Mouse (Mus musculus): ENCODE data around the gene Glis3. TPM values are rescaled to one million over a fixed set of nuclear protein-coding genes. Genes with fewer than 3 reads are reported as not detected.

Glis3 gene
- polyA plus RNA-seq, 1 experiment, result 31.6 TPM

GRCm38 (mm10) chr19:28557559-28558328 is 122.1 kb downstream of the Glis3 start:
- H3K4me3 ChIP-seq (ENCODE audit: insufficient read depth, low read length), result no peak overlapping the region
- H3K27ac ChIP-seq (ENCODE audit: insufficient read depth, low read length), result peak overlapping the region; percentile 53
- no peak for TF ChIP-seq POLR2A (IDR thresholded peaks at IDR 0.05; ENCODE audit: low read depth, low read length)
- no peak for TF ChIP-seq CTCF (IDR thresholded peaks at IDR 0.05; ENCODE audit: borderline replicate concordance, insufficient read depth, low read length)
- H3K4me1 ChIP-seq (ENCODE audit: control insufficient read depth, insufficient read depth, low read length), result peaks cover 18% of the 10 kb centered on the region

GRCm38 (mm10) chr19:28555181-28555929 is 124.5 kb downstream of the Glis3 start:
- Histone ChIP-seq H3K4me3 (ENCODE audit: insufficient read depth, low read length) (no peak overlapping the region), H3K4me1 (ENCODE audit: control insufficient read depth, insufficient read depth, low read length) (peaks cover 13% of the 10 kb centered on the region), H3K27ac (ENCODE audit: insufficient read depth, low read length) (no peak overlapping the region)
- TF ChIP-seq POLR2A (IDR thresholded peaks at IDR 0.05; ENCODE audit: low read depth, low read length) (no peak), CTCF (IDR thresholded peaks at IDR 0.05; ENCODE audit: borderline replicate concordance, insufficient read depth, low read length) (no peak)

GRCm38 (mm10) chr19:28550611-28551010 is 129.3 kb downstream of the Glis3 start:
- TF ChIP-seq CTCF (IDR thresholded peaks at IDR 0.05; ENCODE audit: borderline replicate concordance, insufficient read depth, low read length), result no peak
- no peak for TF ChIP-seq POLR2A (IDR thresholded peaks at IDR 0.05; ENCODE audit: low read depth, low read length)
- Histone ChIP-seq H3K4me3 (ENCODE audit: insufficient read depth, low read length) (no peak overlapping the region), H3K27ac (ENCODE audit: insufficient read depth, low read length) (no peak overlapping the region), H3K4me1 (ENCODE audit: control insufficient read depth, insufficient read depth, low read length) (no peaks in the 10 kb centered on the region)

GRCm38 (mm10) chr19:28546933-28547332 is 132.9 kb downstream of the Glis3 start:
- peak; percentile 2; the same call in 1 of the 2 replicates for TF ChIP-seq CTCF (IDR thresholded peaks at IDR 0.05; ENCODE audit: borderline replicate concordance, insufficient read depth, low read length)
- TF ChIP-seq POLR2A (IDR thresholded peaks at IDR 0.05; ENCODE audit: low read depth, low read length), result no peak
- Histone ChIP-seq H3K4me3 (ENCODE audit: insufficient read depth, low read length) (no peak overlapping the region), H3K27ac (ENCODE audit: insufficient read depth, low read length) (no peak overlapping the region), H3K4me1 (ENCODE audit: control insufficient read depth, insufficient read depth, low read length) (no peaks in the 10 kb centered on the region)

- Histone ChIP-seq H3K27ac (ENCODE audit: insufficient read depth, low read length) (no peak overlapping the region), H3K4me3 (ENCODE audit: insufficient read depth, low read length) (no peak overlapping the region), H3K4me1 (ENCODE audit: control insufficient read depth, insufficient read depth, low read length) (no peaks in the 10 kb centered on the region)
- TF ChIP-seq CTCF (IDR thresholded peaks at IDR 0.05; ENCODE audit: borderline replicate concordance, insufficient read depth, low read length) (no peak), POLR2A (IDR thresholded peaks at IDR 0.05; ENCODE audit: low read depth, low read length) (no peak)
These were observed 134.4 kb downstream of the Glis3 start for GRCm38 (mm10) chr19:28545493-28545892.

- Histone ChIP-seq H3K27ac (ENCODE audit: insufficient read depth, low read length) (no peak overlapping the region), H3K4me1 (ENCODE audit: control insufficient read depth, insufficient read depth, low read length) (no peaks in the 10 kb centered on the region; the same call in 1 of the 2 replicates), H3K4me3 (ENCODE audit: insufficient read depth, low read length) (no peak overlapping the region)
- TF ChIP-seq POLR2A (IDR thresholded peaks at IDR 0.05; ENCODE audit: low read depth, low read length) (no peak), CTCF (IDR thresholded peaks at IDR 0.05; ENCODE audit: borderline replicate concordance, insufficient read depth, low read length) (no peak)
These were observed 141.1 kb downstream of the Glis3 start for GRCm38 (mm10) chr19:28538813-28539212.

GRCm38 (mm10) chr19:28534964-28535363 is 144.9 kb downstream of the Glis3 start:
- Histone ChIP-seq H3K27ac (ENCODE audit: insufficient read depth, low read length) (no peak overlapping the region), H3K4me1 (ENCODE audit: control insufficient read depth, insufficient read depth, low read length) (no peaks in the 10 kb centered on the region; the same call in 1 of the 2 replicates), H3K4me3 (ENCODE audit: insufficient read depth, low read length) (no peak overlapping the region)
- TF ChIP-seq POLR2A (IDR thresholded peaks at IDR 0.05; ENCODE audit: low read depth, low read length) (no peak), CTCF (IDR thresholded peaks at IDR 0.05; ENCODE audit: borderline replicate concordance, insufficient read depth, low read length) (no peak)

GRCm38 (mm10) chr19:28533576-28533975 is 146.3 kb downstream of the Glis3 start:
- Histone ChIP-seq H3K4me1 (ENCODE audit: control insufficient read depth, insufficient read depth, low read length) (no peaks in the 10 kb centered on the region), H3K27ac (ENCODE audit: insufficient read depth, low read length) (no peak overlapping the region), H3K4me3 (ENCODE audit: insufficient read depth, low read length) (no peak overlapping the region)
- no peak for TF ChIP-seq CTCF (IDR thresholded peaks at IDR 0.05; ENCODE audit: borderline replicate concordance, insufficient read depth, low read length)
- TF ChIP-seq POLR2A (IDR thresholded peaks at IDR 0.05; ENCODE audit: low read depth, low read length), result no peak

GRCm38 (mm10) chr19:28531750-28532149 is 148.1 kb downstream of the Glis3 start:
- Histone ChIP-seq H3K4me3 (ENCODE audit: insufficient read depth, low read length) (no peak overlapping the region), H3K4me1 (ENCODE audit: control insufficient read depth, insufficient read depth, low read length) (no peaks in the 10 kb centered on the region), H3K27ac (ENCODE audit: insufficient read depth, low read length) (no peak overlapping the region)
- TF ChIP-seq POLR2A (IDR thresholded peaks at IDR 0.05; ENCODE audit: low read depth, low read length), result no peak
- no peak for TF ChIP-seq CTCF (IDR thresholded peaks at IDR 0.05; ENCODE audit: borderline replicate concordance, insufficient read depth, low read length)

- H3K27ac ChIP-seq (ENCODE audit: insufficient read depth, low read length), result no peak overlapping the region
- no peaks in the 10 kb centered on the region for H3K4me1 ChIP-seq (ENCODE audit: control insufficient read depth, insufficient read depth, low read length)
- no peak overlapping the region for H3K4me3 ChIP-seq (ENCODE audit: insufficient read depth, low read length)
- TF ChIP-seq POLR2A (IDR thresholded peaks at IDR 0.05; ENCODE audit: low read depth, low read length) (no peak), CTCF (IDR thresholded peaks at IDR 0.05; ENCODE audit: borderline replicate concordance, insufficient read depth, low read length) (peak; percentile 33; the same call in 1 of the 2 replicates)
These were observed 149.0 kb downstream of the Glis3 start for GRCm38 (mm10) chr19:28530846-28531245.
